Mouse (Mus musculus) gastrocnemius, postnatal 25 days (tissue): ENCODE data around the gene Dpp6. TPM values are rescaled to one million over a fixed set of nuclear protein-coding genes. Genes with fewer than 3 reads are reported as not detected.

Experiments
- DNase-seq: peaks from one replicate; pipeline ENCODE4 v3.0.0; 2022
- total RNA-seq, 2 experiments: library from RNA; stranded (reverse); gene quantifications; 1 replicate in 1 of 2; 2 replicates in 1 of 2; pipeline ENCODE4 v1.2.3; 2021

Gene Dpp6
- total RNA-seq, 2 experiments from 2014 or later: 0.41 to 0.54 TPM

DNA sequence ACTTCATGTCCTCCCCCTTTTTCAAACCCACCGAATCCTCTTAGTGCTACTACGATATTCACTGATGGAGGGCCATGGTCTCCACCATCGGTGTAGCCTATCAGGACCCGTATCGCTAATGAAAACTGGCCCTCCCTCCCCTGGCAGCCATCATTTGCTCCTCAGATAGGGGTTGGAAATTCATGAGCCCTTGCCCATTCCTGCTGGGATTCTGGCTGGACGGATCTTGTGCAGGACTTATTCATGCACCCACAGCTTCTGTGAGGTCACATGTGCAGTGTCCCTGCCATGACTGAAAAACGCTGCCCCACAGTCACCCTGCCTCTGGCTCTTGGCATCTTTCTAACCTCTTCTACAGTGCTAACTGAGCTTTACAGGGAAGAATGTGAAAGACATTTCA is 475.2 kb downstream of the Dpp6 start:
- no peak for DNase-seq

DNA sequence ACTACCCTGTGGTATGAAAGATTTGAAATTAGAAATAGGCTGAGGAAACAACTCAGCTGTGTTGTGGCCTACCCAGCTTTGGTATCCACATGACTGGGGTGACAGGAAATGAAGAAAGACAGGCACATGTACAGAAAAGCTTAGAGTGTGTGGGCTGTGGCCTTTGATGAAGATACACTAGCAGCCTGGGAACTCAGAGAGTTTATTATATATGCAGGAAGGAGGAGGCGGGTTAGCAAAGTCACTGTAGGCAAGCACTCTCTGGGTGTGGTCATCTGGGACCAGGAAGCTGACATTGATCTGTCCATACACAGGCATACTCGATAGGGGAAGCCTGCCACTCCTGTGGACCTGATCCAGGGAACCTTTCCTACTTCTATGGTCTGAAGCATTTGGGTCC is 487.1 kb downstream of the Dpp6 start:
- DNase-seq: no peak

DNA sequence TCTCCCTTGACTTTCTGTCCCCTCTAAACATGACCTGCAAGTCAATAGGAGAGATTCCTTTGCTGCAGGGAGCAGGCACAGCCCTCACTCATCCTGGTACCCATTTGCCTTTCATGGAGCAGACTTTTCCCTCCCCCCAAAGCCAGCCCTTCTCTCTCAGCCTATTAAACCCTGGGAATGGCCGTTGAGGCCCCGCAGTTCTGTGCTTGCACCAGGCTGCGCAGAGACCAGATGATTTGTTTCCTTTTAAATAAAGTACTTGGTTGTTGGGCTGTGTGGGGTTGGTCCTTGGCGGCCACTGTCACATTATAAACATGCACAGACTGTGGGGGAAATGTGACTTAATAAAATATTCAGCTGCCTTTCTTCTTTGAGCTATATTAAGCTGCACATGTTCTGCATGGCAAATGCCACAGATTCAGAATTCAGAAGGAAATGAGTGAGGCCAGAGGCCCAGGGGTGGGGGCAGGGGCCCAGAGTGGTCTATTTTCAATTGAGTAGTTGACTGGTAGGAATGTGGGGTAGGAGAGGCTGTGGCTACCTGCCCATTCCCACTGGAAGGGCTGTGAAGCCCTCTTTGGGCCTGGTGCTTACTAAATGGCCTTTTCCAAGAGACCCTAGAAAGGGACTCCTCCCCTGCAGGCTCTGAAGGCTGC is 489.6 kb downstream of the Dpp6 start:
- no peak for DNase-seq

DNA sequence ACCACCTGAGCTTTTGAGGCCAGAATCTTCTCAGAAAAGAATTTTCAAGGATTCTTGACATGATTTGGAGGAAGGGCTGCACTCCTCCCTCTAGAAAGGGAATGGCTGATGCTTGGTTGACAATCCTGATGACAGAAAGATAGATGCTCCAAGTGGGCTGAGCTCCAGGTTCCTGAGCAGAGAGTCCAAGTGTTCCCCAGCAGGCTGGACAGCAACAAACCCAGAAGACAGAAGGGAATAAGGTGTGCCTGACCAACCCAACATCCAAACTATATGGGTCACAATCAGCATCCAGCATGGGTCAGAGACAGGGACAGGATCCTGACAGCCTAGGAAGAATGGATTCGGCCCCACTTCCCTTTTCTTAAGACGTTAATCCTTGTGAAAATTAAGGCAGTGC is 493.2 kb downstream of the Dpp6 start:
- no peak for DNase-seq

DNA sequence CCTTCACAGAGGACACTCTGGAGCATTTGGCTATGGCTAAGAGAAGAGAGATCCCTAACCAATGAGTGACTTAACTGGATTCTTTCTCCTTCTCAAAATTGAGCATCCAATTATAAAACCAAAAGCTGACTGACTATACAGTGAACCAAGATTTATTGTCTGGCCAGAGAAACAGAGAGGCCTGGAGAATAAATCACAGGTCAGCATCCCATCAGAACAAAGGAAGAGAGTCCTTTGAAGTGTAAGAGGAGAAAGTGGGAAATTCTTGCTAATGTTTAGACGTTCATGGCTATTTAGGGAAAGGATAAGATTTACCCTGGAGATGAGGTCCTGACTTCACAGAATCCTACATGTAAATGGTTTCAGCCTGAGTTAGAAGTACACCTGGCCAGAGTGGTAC is 499.7 kb downstream of the Dpp6 start:
- no peak for DNase-seq

DNA sequence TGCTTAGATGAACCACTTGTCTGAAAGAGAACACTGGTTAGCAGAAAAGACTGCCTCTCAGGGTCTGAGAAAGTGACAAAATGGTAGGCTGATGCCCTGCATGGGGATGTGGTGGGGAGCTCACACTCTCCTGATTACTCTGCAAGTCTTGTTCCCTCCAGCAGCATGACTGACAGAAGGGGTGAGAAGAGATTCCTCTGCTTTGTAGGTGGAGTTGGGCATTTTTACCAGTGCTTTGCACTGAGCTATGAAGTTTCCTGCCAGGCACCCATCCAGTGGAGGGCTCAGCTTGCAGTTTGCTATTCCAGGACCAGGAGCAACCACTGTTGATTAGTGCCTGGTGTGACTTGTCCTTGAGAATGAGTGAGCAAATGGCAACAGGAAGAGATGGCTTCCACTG is 500.3 kb downstream of the Dpp6 start:
- no peak for DNase-seq

DNA sequence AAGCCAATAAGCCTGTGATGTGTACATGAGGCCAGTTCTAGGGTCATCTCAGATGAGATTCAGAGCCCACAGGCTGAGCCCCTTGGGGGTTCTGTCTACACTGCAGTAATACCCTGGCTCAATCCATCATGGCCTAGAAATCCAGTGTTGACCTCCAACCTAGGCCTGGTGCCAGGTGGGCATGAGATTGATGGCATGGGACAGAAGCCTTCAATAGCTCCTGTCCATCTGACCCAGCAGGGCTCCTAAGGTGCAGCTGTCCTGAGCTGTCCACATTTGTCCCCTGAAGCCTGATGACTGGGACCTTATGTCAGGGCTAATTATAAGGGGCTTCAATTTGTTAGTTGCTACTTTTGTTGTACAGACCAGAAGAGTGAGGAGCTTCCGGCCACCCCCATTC is 500.8 kb downstream of the Dpp6 start:
- DNase-seq: no peak

DNA sequence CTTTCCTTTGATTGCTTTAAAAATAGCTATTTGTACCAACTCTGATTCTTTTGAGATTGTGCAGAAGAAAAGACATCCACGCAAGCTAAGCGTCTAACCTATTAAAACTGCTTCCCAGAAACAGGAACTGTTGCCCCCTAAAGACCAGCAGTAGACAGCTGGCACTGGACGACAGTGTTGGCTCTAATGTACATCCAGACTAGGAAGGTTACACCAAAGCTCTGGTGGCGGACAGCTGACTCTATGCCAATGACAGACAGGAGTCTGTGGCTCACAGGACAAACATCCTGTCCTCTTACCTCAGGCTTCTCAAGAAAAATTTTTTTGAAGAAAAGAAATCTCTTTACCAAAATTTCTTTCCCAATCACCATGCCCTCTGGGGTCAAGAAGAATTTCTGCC is 502.7 kb downstream of the Dpp6 start:
- no peak for DNase-seq

DNA sequence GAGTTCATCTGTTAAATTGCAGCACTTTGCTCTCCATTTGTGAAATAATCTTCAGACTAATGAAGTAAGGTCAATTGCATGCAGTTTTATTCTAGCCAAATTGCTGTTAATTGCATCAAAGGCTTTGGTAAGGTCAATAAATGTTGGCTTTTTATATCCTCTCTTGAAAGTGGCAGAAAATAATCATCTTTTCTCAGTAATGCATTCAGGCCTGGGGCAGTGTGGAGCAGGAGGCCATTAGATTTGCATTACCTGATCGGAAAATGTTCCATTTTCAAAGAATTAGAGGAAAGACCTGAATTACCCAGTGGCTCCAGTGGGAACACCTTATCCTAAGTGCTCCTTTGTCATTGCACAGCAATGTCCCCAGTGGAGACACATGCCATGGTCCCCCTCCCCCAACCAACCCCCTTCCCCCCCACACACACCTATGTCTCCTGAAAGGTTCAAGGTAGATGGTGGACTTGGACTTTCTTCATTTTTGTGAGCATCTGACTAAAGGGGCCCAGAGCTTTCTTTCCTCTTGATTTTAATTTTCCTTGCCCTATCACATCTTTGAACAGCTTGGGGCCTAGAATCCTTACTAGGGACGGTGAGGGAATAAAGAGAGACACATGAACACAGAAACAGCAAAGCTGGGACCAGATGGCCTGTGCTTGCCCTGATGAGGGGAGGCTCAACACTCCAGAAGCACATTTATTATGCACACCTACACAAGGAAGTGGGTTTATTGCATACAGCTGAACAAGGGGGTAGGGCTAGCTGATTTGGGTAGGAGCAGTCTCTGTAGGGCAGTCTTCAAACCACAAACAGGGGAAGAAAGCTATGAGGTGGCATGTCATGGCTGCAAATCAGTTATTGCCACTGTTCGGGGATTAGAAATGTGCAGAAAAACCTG is 506.1 kb downstream of the Dpp6 start:
- no peak for DNase-seq

DNA sequence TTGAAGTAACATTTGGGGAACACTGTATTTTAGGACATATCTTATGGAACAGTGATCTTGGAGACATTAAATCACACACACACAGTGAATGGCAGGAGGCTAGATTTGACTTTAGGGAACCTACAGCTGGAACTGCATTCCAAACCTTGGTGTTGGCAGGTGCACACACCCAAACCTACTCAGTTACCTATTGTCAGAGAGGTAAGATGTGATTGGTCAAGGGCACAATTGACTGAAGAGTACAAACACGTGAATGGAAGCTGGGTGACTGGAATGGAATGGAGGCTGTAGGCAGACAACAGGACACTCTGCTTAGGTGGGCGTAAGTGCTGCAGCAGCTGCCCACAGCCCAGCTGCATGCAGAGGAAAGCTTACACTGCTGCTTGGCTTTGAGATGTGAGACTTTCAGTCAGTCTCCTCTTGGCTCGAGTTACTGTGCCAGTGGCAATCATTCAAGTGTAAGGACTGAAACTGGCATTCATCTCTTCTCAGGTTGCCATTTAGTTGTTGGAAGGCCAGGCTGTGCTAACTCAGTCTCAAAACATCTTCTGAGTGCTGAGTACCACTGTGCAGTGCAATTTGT is 507.4 kb downstream of the Dpp6 start:
- no peak for DNase-seq

DNA sequence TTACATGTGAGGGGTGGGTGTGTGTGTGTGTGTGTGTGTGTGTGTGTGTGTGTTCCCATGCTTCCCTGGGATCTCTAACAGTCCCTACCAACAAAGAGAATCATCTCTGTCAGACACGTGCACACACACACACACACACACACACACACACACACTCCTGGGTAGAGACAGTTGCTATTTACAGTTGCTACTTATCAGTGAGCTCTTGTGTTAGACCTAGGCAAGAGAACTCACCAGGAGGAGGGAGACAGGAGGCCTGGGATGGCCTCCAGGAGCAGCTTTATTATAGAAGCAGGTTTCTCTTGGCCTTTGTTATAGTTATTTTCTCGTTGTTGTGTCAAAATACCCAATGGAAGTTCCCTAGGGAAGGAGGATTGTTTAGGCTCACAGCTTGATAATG is 519.7 kb downstream of the Dpp6 start:
- no peak for DNase-seq

DNA sequence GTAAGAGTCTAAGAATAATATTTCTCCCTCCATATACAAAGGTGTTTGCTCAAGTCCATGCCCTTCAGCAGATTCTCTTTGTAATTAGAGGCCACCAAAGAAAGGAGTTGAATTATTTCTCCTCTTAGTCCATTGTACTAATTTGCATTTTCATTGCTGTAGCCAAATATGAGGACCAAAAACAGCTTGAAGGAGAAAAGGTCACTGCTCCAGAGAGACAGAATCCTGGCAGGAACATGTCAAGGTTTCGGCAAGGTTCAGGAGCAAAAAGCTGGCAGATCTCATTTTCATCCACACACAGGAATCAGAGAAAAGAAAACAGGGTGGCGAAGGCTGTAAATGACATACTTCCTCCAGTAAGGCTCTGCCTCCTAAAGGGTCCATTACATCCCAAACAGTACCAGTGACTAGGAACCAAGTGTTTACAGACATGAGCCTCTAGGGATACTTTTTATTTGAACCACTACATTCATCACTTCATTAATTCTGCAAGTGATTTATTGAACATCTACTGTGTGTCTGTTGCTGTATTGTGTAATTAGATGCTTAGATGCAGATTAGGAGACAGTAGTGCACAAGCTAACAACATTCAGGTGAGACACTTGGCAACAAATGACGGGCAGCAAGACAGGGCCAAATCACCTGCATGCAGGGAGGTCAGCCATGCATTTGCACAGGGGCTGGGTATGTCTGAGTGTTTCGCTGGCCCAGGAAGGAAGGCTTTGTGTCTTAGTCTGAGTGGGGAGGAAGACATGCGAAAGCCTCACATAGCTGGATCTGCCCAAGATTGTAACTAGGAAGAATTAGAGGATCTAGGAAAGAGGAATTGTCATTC is 522.4 kb downstream of the Dpp6 start:
- DNase-seq: no peak

DNA sequence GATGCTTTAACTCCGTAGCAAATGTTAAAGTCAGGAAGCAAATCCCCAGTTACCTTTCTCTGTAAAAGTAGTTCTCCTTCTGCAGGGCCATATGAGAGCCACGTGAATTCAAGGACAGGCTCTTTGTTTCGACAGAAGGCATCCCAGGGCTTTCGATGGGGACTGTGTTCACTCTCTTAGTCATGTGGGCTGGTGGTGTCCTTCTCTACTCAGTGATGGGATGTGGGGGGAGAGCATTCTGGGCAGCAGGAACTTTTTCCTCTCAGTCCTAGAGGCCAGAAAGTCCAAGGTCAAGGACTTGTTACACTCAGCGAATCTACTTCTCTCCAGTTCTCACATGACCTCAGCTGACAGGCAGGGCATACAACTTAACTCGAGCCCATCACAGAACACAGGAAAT is 525.3 kb downstream of the Dpp6 start:
- DNase-seq: no peak

DNA sequence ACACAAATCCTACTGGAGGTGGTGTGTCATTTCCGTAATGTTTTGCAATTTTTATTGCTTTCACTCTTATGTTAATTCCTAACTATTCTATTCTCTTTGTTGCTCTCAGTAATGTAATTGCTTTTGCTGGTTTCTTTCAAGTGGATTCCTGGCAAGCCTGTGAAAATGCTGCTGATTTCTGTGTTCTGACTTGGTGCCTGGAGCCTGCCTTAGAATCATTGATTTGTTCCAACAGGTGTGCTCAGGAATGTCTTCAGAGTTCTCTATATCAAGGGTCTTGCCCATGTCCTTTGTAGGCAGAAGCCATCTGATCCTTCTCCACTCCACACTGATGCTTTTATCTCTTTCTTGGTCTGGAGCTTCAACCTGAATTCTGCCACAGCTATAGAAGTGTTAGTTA is 526.6 kb downstream of the Dpp6 start:
- DNase-seq: no peak

DNA sequence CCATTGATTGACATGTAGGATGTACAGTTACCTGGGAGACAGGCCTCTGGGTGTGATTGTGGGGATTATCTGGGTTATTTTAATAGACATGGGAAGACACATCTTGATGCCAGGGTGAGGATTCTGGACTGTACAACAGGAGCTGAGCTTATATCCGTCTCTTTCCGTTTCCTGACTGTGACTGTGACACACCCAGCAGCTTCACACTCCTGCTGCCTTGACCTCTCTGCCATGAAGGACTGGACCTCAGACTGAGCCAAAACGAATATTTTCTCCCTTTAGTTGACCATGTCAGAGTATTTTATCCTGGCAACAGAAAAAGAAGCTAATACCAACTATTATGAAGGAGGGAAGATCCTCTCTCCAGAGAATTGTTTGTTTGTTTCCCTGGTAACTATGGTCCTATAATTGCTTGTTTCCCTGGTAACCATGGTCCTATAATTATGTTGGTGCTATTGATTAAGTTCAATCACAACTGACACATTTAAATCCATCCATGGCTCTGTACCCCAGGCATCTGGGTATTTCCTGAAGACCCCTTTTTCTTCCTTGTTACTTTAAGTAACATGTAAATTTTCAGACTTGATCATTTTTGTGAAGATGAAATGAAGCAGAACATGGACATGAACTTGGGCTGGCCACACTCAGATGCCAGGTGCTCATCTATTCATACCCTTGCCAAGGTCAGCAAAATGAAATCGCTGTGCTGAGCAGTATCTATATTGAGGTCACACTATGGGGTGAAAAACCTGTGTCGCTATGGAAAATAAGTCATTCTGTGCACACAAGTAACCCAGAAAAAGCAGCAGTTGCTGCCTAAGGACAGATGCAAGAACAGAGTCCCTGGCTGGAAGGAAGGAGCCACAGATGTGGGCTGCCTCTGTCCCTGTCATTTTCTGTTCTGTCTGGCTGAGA is 531.4 kb downstream of the Dpp6 start:
- DNase-seq: no peak

DNA sequence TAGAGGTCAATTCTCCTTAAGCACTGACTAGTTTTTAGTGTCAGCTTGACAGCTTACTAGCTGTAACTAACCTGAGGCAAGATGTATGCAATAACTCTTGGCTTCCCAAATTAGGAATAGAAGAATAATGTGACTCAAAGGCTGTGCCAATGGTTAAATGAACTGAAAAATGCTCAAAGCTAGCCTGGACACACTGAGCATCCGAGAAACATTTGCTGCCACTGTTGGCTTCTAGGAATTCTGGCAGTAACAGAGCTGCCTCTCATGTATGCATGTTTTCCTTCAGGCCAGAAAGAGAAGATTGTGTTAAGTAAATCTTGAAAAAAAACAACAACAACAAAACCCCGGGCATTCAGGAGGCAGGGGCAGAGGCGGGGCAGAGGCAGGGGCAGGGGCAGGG is 540.6 kb downstream of the Dpp6 start:
- no peak for DNase-seq

DNA sequence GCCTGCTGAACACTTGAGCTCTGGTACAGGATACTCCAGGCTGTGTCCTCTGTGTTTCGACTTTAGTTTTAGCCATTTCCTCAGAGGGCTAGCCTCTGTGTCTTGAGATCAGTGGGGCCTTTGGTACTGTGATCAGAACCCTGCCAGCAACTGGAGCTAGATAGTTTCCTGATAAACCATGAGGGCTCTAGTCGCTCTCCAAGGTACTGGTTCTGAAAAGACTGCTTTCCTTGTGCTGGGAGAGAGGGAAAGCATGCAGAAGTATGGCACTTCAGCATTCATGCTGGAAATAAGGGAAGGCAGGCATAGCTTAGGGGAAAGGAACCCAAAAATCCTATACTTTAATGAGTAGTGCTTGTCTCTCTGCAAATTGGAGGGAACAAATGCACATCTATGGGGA is 548.9 kb downstream of the Dpp6 start:
- DNase-seq: no peak

DNA sequence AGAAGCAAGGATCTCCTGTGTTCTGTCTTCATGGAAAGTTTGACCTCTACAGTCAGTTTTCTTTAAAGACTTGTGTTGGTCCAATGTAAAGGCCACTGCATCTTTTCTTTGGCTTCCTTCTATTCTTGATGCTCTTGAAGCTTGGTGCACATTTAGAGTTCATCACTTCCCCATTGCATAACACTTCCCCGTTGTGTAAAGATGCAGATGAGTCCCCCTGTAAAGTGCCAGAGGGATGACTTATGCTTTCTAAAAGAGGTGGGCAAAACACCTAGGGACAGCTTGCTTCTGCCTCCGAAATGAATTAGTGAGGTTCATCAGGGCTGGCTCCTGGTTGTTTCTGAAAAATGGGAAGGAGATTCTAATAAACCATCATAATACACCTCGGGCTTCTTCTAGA is 553.8 kb downstream of the Dpp6 start:
- no peak for DNase-seq

DNA sequence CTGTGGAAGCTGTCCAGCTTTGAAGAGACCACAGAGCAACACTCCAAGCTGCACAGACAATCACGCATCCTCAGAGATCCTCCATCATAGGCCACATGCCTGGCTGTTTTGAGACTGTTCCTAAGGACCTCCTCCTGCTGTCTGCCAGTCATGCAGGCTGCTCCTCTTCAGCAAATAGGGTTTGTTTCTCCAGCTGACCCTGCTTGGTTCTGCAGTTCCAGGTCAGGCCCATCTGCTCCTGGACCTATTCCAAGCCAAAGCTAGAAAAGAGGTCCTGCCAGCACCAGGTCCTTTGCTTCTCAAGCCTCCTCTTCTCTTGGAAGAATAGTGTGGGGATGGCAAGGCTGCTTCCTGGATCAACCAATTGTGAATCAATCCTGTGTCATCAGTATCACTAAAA is 556.9 kb downstream of the Dpp6 start:
- no peak for DNase-seq

DNA sequence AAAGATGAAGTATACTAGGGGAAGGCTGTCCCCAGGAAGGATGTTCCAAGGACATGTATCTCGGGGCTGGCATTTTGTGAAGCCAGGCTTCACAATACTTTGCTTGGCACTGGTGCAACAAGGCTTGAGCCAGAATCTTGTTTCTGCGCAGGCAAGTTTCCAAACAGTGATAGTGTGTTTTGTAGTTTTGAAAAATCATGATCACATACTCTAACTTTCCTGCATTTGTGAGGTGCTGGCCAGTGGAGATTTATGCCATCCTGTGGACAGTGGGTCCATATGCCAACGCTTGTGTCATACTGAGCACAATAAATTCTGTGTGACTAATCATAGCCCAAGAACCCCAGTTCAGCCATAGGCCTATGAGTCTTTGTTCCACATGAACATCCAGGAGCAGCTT is 558.8 kb downstream of the Dpp6 start:
- DNase-seq: no peak

DNA sequence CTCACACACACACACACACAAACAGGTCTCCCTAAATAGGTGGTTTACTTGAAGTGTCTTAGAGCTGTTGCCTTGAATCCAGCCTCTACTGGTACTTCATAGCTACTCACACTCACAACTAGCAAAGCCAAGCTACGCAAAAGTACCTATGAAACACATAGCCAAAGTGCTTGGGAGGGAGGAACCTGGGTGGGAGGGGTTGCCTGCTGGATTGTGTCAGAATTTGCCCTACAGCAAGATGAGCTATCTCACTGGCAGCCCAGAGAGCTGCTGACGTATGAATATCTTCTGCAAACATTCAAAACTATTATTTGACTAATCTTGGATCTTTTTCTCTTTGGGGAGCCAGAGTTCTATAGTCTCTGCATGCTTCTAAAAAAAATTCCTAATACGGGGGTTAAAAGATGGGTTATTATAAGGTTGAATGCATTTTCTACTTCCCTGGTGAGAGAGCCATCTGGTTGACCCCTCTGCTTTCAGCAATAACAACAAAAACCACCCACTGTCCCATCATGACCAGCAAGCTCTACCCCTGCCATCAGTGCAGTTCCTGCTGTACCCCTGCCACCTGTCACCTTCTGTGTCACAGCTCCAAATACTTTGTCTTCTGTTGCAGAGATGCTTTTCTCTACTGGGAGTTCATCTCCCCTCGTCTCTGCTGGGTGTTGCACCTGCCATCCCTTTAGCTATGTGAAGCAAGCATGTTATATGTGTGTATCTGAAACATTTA is 563.8 kb downstream of the Dpp6 start:
- DNase-seq: no peak
